Mouse (Mus musculus) MEL (cell line): ENCODE data around the gene Gm11273. TPM values are rescaled to one million over a fixed set of nuclear protein-coding genes. Genes with fewer than 3 reads are reported as not detected.
"Not testable (repeated sequence)": the region's sequence is repeated elsewhere in the genome, so short reads cannot be mapped to it uniquely, and the experiment has no call there.

Experiments used
- DNase-seq: peaks from one replicate; pipeline ENCODE4 v3.0.0; 2011; ENCODE audit warnings: low read depth, low spot score
- H3K27ac ChIP-seq: 2 replicates; pipeline ENCODE4 v1.5.1; 2012; ENCODE audit warnings: low read depth, mild to moderate bottlenecking, control low read depth, low read length, moderate library complexity; ENCODE audit not compliant: control insufficient read depth
- H3K27me3 ChIP-seq, 2 experiments: fragments of 150-350 bp in 1 of 2; sonication (generic) in 1 of 2; 2 replicates each; pipeline ENCODE4 v1.6.1; 2012; ENCODE audit warnings: low read length in 2 of 2, mild to moderate bottlenecking in 2 of 2, improper control_type of control experiment in 1 of 2, moderate library complexity in 1 of 2; ENCODE audit not compliant: insufficient read depth in 2 of 2, control insufficient read depth in 1 of 2
- H3K36me3 ChIP-seq, 2 experiments: 2 replicates each; pipeline ENCODE4 v1.6.1; 2012 to 2014; ENCODE audit warnings: low read length in 2 of 2, improper control_type of control experiment in 1 of 2, inconsistent platforms in 1 of 2, mild to moderate bottlenecking in 1 of 2; ENCODE audit not compliant: insufficient read depth in 2 of 2, control insufficient read depth in 1 of 2
- H3K4me1 ChIP-seq, 2 experiments: fragments of 150-350 bp in 1 of 2; sonication (generic) in 1 of 2; 2 replicates each; pipeline ENCODE4 v1.6.1; 2012; ENCODE audit warnings: low read length in 2 of 2, improper control_type of control experiment in 1 of 2, mild to moderate bottlenecking in 1 of 2; ENCODE audit not compliant: insufficient read depth in 2 of 2, control insufficient read depth in 1 of 2
- H3K4me3 ChIP-seq, 2 experiments: fragments of 150-350 bp in 1 of 2; sonication (generic) in 1 of 2; 2 replicates each; pipeline ENCODE4 v1.5.1; 2012; ENCODE audit warnings: low read depth in 2 of 2, low read length in 2 of 2, mild to moderate bottlenecking in 2 of 2, moderate library complexity in 2 of 2, control low read depth in 1 of 2, improper control_type of control experiment in 1 of 2; ENCODE audit not compliant: control insufficient read depth in 1 of 2, insufficient read depth in 1 of 2
- H3K79me2 ChIP-seq: 2 replicates; pipeline ENCODE4 v1.6.1; 2012; ENCODE audit warnings: mild to moderate bottlenecking, low read length, moderate library complexity; ENCODE audit not compliant: control insufficient read depth, poor library complexity, insufficient read depth
- H3K9ac ChIP-seq: 2 replicates; pipeline ENCODE4 v1.6.1; 2012; ENCODE audit warnings: low read depth, mild to moderate bottlenecking, control low read depth, low read length, moderate library complexity; ENCODE audit not compliant: control insufficient read depth, poor library complexity, severe bottlenecking
- H3K9me3 ChIP-seq: fragments of 150-350 bp; sonication (generic); replicated peaks from 2 replicates; pipeline ENCODE4 v1.6.1; 2012; ENCODE audit warnings: mild to moderate bottlenecking, low read length, improper control_type of control experiment, moderate library complexity; ENCODE audit not compliant: insufficient read depth
- CTCF ChIP-seq, 3 experiments: IDR thresholded peaks in 2 of 3; conservative IDR thresholded peaks in 1 of 3; 2 replicates each; pipeline ENCODE4 v1.5.1; 2011 to 2012; ENCODE audit warnings: low read length in 3 of 3, low read depth in 2 of 3, mild to moderate bottlenecking in 2 of 3, improper control_type of control experiment in 1 of 3, inconsistent platforms in 1 of 3, mixed read lengths in 1 of 3, moderate library complexity in 1 of 3; ENCODE audit not compliant: control insufficient read depth in 1 of 3, insufficient read depth in 1 of 3, poor library complexity in 1 of 3, severe bottlenecking in 1 of 3
- E2F4 ChIP-seq: IDR thresholded peaks from 2 replicates; pipeline ENCODE4 v1.6.1; 2011; ENCODE audit warnings: low read depth, low read length, improper control_type of control experiment, borderline replicate concordance
- EP300 ChIP-seq, 2 experiments: IDR thresholded peaks; 2 replicates each; pipeline ENCODE4 v1.6.1; 2011; ENCODE audit warnings: improper control_type of control experiment in 2 of 2, low read length in 2 of 2, low read depth in 1 of 2, mild to moderate bottlenecking in 1 of 2
- GATA1 ChIP-seq: IDR thresholded peaks from 2 replicates; pipeline ENCODE4 v1.6.1; 2011; ENCODE audit warnings: low read depth, low read length, improper control_type of control experiment
- JUND ChIP-seq: IDR thresholded peaks from 2 replicates; pipeline ENCODE4 v1.6.1; 2011; ENCODE audit warnings: low read depth, mild to moderate bottlenecking, improper control_type of control experiment, low read length
- KAT2A ChIP-seq: conservative IDR thresholded peaks from 2 replicates; pipeline ENCODE4 v1.6.1; 2012; ENCODE audit warnings: low read depth, low read length, improper control_type of control experiment, inconsistent platforms
- MAFK ChIP-seq: IDR thresholded peaks from 2 replicates; pipeline ENCODE4 v1.6.1; 2011; ENCODE audit warnings: low read depth, mild to moderate bottlenecking, low read length, improper control_type of control experiment, borderline replicate concordance
- MAX ChIP-seq: IDR thresholded peaks from 2 replicates; pipeline ENCODE4 v1.6.1; 2011; ENCODE audit warnings: low read length, improper control_type of control experiment
- MAZ ChIP-seq: IDR thresholded peaks from 2 replicates; pipeline ENCODE4 v1.6.1; 2012; ENCODE audit warnings: low read depth, mild to moderate bottlenecking, inconsistent platforms, low read length, improper control_type of control experiment
- POLR2A ChIP-seq, 2 experiments: IDR thresholded peaks; 2 replicates each; pipeline ENCODE4 v1.6.1; 2011 to 2012; ENCODE audit warnings: low read length in 2 of 2, mild to moderate bottlenecking in 2 of 2, control low read depth in 1 of 2, improper control_type of control experiment in 1 of 2, low read depth in 1 of 2, moderate library complexity in 1 of 2; ENCODE audit not compliant: control insufficient read depth in 1 of 2, insufficient read depth in 1 of 2, poor library complexity in 1 of 2
- POLR2AphosphoS2 ChIP-seq: IDR thresholded peaks from 2 replicates; pipeline ENCODE4 v1.6.1; 2011; ENCODE audit warnings: low read length, improper control_type of control experiment
- POLR2AphosphoS5 ChIP-seq: IDR thresholded peaks from 2 replicates; pipeline ENCODE4 v1.6.1; 2012; ENCODE audit warnings: low read depth, borderline replicate concordance, mild to moderate bottlenecking, inconsistent platforms, low read length, moderate library complexity, mixed read lengths
- RAD21 ChIP-seq: IDR thresholded peaks from 2 replicates; pipeline ENCODE4 v1.6.1; 2011; ENCODE audit warnings: mild to moderate bottlenecking, low read depth, low read length, improper control_type of control experiment
- SIN3A ChIP-seq: IDR thresholded peaks from 2 replicates; pipeline ENCODE4 v1.6.1; 2012; ENCODE audit warnings: low read length, improper control_type of control experiment, inconsistent platforms
- TAL1 ChIP-seq: IDR thresholded peaks from 2 replicates; pipeline ENCODE4 v1.6.1; 2012; ENCODE audit warnings: mild to moderate bottlenecking, inconsistent platforms, low read length, moderate library complexity, mixed read lengths
- TCF12 ChIP-seq: IDR thresholded peaks from 2 replicates; pipeline ENCODE4 v1.6.1; 2014; ENCODE audit warnings: low read depth, mild to moderate bottlenecking, inconsistent platforms, low read length, improper control_type of control experiment, moderate library complexity
- USF1 ChIP-seq: IDR thresholded peaks from 2 replicates; pipeline ENCODE4 v1.6.1; 2014; ENCODE audit warnings: low read depth, mild to moderate bottlenecking, inconsistent platforms, low read length, improper control_type of control experiment, moderate library complexity
- ZC3H11A ChIP-seq: IDR thresholded peaks from 2 replicates; pipeline ENCODE4 v1.6.1; 2012; ENCODE audit warnings: low read depth, mild to moderate bottlenecking, inconsistent platforms, low read length, improper control_type of control experiment
- ZKSCAN1 ChIP-seq: IDR thresholded peaks from 2 replicates; pipeline ENCODE4 v1.6.1; 2012; ENCODE audit warnings: low read depth, mild to moderate bottlenecking, inconsistent platforms, low read length, improper control_type of control experiment, moderate library complexity
- ZNF384 ChIP-seq: IDR thresholded peaks from 2 replicates; pipeline ENCODE4 v1.6.1; 2012; ENCODE audit warnings: low read depth, mild to moderate bottlenecking, inconsistent platforms, low read length, improper control_type of control experiment
- polyA plus RNA-seq, 2 experiments: library from polyadenylated mRNA; stranded (reverse) in 1 of 2; unstranded in 1 of 2; fragments of >175 nt in 1 of 2; fragments of >200 nt in 1 of 2; gene quantifications; 2 replicates each; pipeline versions ENCODE4 v1.2.1 to v1.2.4; 2012; ENCODE audit warnings: low replicate concordance in 2 of 2, low read depth in 1 of 2; ENCODE audit not compliant: insufficient read length in 2 of 2, insufficient read depth in 1 of 2, missing spikeins in 1 of 2
- total RNA-seq: library from RNA; depleted of rRNA; stranded (reverse); fragments of 300-350 nt; gene quantifications from 2 replicates; pipeline ENCODE4 v1.2.3, GENCODE M21; 2012; rRNA removed

Gm11273 gene
- total RNA-seq (16.4 and 32.5 TPM in 2 replicates), polyA plus RNA-seq (100 to 1,000 TPM in 1 of 2 experiments, not detected in 1; 306 TPM)

GRCm38 (mm10) chr13:21501182-21501581 lies at the start of gene Gm11273:
Gene Gm11273 (minus strand): TSS chr13:21501418.
- not testable (repeated sequence) for H3K79me2 ChIP-seq, H3K27ac ChIP-seq, H3K4me3 ChIP-seq, H3K9ac ChIP-seq, DNase-seq, H3K9me3 ChIP-seq, H3K4me1 ChIP-seq, H3K36me3 ChIP-seq, H3K27me3 ChIP-seq

DNA sequence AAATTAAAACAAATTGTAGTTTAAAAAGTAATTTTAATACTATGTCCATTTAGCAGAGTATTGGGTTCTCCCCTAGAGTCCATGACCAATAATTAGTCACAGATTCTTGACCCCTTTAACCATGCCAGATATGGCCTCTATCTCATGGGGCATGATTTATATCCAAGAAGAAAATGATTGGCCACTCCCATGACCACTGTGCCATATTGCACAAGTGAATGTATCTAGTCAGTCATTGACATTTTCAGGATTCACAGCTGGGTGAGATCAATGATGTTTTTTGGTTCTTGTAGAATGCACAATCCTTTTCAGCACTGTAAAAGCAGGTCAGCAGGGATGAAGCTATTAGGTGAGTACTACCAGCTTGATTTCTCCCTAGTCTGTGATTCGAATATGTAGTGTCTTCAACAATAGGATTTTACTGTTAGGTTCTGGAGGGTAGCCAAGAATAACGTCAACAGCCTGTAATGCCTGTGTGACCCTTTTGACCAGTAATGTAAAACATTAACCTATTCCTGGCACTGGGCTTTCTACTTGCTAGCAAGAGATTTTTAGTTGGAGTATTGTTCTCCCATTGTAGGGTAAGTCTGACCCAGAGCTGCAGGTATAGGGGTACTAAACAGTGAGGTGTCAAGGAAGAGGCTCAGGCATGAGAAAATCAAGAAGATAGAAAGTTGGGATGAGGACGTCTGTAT lies 49.3 kb upstream of the Gm11273 start:
- Histone ChIP-seq H3K9ac (no peak overlapping the region), H3K27ac (no peak overlapping the region)
- no peak for TF ChIP-seq TAL1
- TF ChIP-seq GATA1, result no peak
- TF ChIP-seq POLR2AphosphoS5, result no peak
- no peak for TF ChIP-seq TCF12
- no peak for TF ChIP-seq ZC3H11A
- no peak for TF ChIP-seq MAFK
- no peak for TF ChIP-seq USF1
- TF ChIP-seq SIN3A, result no peak
- TF ChIP-seq POLR2A (IDR thresholded peaks at IDR 0.05; ENCODE audit: control insufficient read depth in 1 of 2, insufficient read depth in 1 of 2, low read depth in 1 of 2, low read length in 2 of 2, poor library complexity in 1 of 2), result no peak
- no peak for TF ChIP-seq CTCF (IDR thresholded peaks at IDR 0.05 in 2 of 3, conservative IDR thresholded peaks at IDR 0.05 in 1 of 3; ENCODE audit: control insufficient read depth in 1 of 3, insufficient read depth in 1 of 3, low read depth in 2 of 3, low read length in 3 of 3, poor library complexity in 1 of 3, severe bottlenecking in 1 of 3)
- TF ChIP-seq, all 39 proteins: peak for 0
- H3K79me2 ChIP-seq, result no peaks in the 10 kb centered on the region
- DNase-seq, result no peak
- H3K27me3 ChIP-seq, result no peaks in the 10 kb centered on the region; a peak in 2 of 4 replicates
- no peak overlapping the region for H3K4me3 ChIP-seq
- H3K9me3 ChIP-seq, result no peaks in the 10 kb centered on the region
- no peaks in the 10 kb centered on the region for H3K4me1 ChIP-seq
- no peaks in the 10 kb centered on the region for H3K36me3 ChIP-seq

DNA sequence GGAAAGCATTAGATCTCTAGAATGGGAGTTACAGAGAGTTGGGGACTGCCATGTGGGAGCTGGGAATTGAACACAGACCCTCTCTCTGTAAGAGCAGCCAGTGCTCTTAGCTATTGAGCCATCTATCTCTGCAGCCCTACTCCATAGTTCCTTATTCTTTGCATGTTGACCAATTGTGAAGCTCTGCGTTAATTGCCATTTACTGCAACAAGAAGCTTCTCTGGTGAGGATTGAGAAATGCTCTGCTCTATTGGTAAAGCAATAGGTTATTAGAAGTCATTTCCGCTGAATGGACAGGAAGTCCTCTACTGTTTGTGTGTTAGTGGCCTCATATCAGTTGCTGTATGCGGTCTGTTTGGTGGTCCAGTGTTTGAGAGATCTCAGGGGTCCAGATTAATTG lies 48.3 kb upstream of the Gm11273 start:
- no peaks in the 10 kb centered on the region for H3K36me3 ChIP-seq
- no peaks in the 10 kb centered on the region for H3K79me2 ChIP-seq
- no peak for DNase-seq
- H3K9ac ChIP-seq, result no peak overlapping the region
- H3K4me1 ChIP-seq, result no peaks in the 10 kb centered on the region
- no peak overlapping the region for H3K27ac ChIP-seq
- H3K4me3 ChIP-seq, result no peak overlapping the region
- no peaks in the 10 kb centered on the region for H3K9me3 ChIP-seq
- H3K27me3 ChIP-seq, result no peaks in the 10 kb centered on the region; a peak in 1 of 4 replicates
- TF ChIP-seq KAT2A (no peak), TCF12 (no peak), E2F4 (no peak), JUND (no peak), ZC3H11A (no peak), ZKSCAN1 (no peak), POLR2AphosphoS2 (no peak), RAD21 (no peak), SIN3A (no peak), MAX (no peak), MAZ (no peak), ZNF384 (no peak), TAL1 (no peak), POLR2A (IDR thresholded peaks at IDR 0.05; ENCODE audit: control insufficient read depth in 1 of 2, insufficient read depth in 1 of 2, low read depth in 1 of 2, low read length in 2 of 2, poor library complexity in 1 of 2) (no peak), EP300 (IDR thresholded peaks at IDR 0.05; ENCODE audit: low read depth in 1 of 2, low read length in 2 of 2) (no peak)
